Mouse (Mus musculus) ovary, adult 2 months (tissue): ENCODE measurements around the gene Lrrn4cl. TPM values are rescaled to one million over a fixed set of nuclear protein-coding genes. Genes with fewer than 3 reads are reported as not detected.

Experiments used
- polyA plus RNA-seq: library from polyadenylated mRNA; depleted of rRNA; stranded (reverse); fragments of >200 nt; gene quantifications from 2 replicates; pipeline ENCODE4 v1.2.3, GENCODE M21; 2012; rRNA removed

Gene Lrrn4cl
- polyA plus RNA-seq, 1 experiment, result 4.4 TPM

Other genes with a start within 250 kb of the Lrrn4cl start
- not detected in 2 replicates for gene Slc22a6, start 232.7 kb upstream of the Lrrn4cl start, polyA plus RNA-seq
- gene Chrm1, start 187.0 kb upstream of the Lrrn4cl start, polyA plus RNA-seq, result 0.27 and 0.39 TPM in 2 replicates
- 264 and 289 TPM in 2 replicates for gene Slc3a2, start 127.4 kb upstream of the Lrrn4cl start, polyA plus RNA-seq
- 39.6 and 45.2 TPM in 2 replicates for gene Wdr74, start 114.9 kb upstream of the Lrrn4cl start, polyA plus RNA-seq
- gene 1700092M07Rik, start 110.0 kb upstream of the Lrrn4cl start, polyA plus RNA-seq, result not detected in 2 replicates
- gene Stx5a, start 109.4 kb upstream of the Lrrn4cl start, polyA plus RNA-seq, result 114 and 132 TPM in 2 replicates
- gene Nxf1, start 93.7 kb upstream of the Lrrn4cl start, polyA plus RNA-seq, result 61.6 and 71.3 TPM in 2 replicates
- gene Tmem223, start 79.8 kb upstream of the Lrrn4cl start, polyA plus RNA-seq, result 276 and 327 TPM in 2 replicates
- 127 and 136 TPM in 2 replicates for gene Tmem179b, start 76.3 kb upstream of the Lrrn4cl start, polyA plus RNA-seq
- 26.9 and 28.3 TPM in 2 replicates for gene Taf6l, start 64.4 kb upstream of the Lrrn4cl start, polyA plus RNA-seq
- gene Polr2g, start 52.2 kb upstream of the Lrrn4cl start, polyA plus RNA-seq, result 24.6 and 45.5 TPM in 2 replicates
- gene Zbtb3, start 48.2 kb upstream of the Lrrn4cl start, polyA plus RNA-seq, result 3.0 and 3.2 TPM in 2 replicates
- 12.5 and 19.6 TPM in 2 replicates for gene Ttc9c, start 31.4 kb upstream of the Lrrn4cl start, polyA plus RNA-seq
- gene Hnrnpul2, start 30.8 kb upstream of the Lrrn4cl start, polyA plus RNA-seq, result 16.0 and 24.5 TPM in 2 replicates
- 0.68 TPM in 1 of 2 replicates, not detected in the other for gene AC129217.1, start 21.0 kb upstream of the Lrrn4cl start, polyA plus RNA-seq
- 183 and 186 TPM in 2 replicates for gene Bscl2, start 13.3 kb upstream of the Lrrn4cl start, polyA plus RNA-seq
- 1.5 and 1.9 TPM in 2 replicates for gene Gng3, start 11.6 kb upstream of the Lrrn4cl start, polyA plus RNA-seq
- gene Ubxn1, start 20.7 kb downstream of the Lrrn4cl start, polyA plus RNA-seq, result 115 and 129 TPM in 2 replicates
- 22.7 and 33.5 TPM in 2 replicates for gene Uqcc3, start 30.2 kb downstream of the Lrrn4cl start, polyA plus RNA-seq
- gene Lbhd1, start 33.0 kb downstream of the Lrrn4cl start, polyA plus RNA-seq, result 0.85 and 1.2 TPM in 2 replicates
- gene Gm49403, start 33.2 kb downstream of the Lrrn4cl start, polyA plus RNA-seq, result not detected in 2 replicates
- 19.1 and 24.3 TPM in 2 replicates for gene 1810009A15Rik, start 38.1 kb downstream of the Lrrn4cl start, polyA plus RNA-seq
- not detected in 2 replicates for gene Gm49416, start 38.2 kb downstream of the Lrrn4cl start, polyA plus RNA-seq
- 37.5 and 40.2 TPM in 2 replicates for gene Ints5, start 42.2 kb downstream of the Lrrn4cl start, polyA plus RNA-seq
- 135 and 159 TPM in 2 replicates for gene Ganab, start 47.3 kb downstream of the Lrrn4cl start, polyA plus RNA-seq
- gene B3gat3, start 69.6 kb downstream of the Lrrn4cl start, polyA plus RNA-seq, result 118 and 124 TPM in 2 replicates
- 23.4 and 23.7 TPM in 2 replicates for gene Rom1, start 78.6 kb downstream of the Lrrn4cl start, polyA plus RNA-seq
- gene Eml3, start 78.8 kb downstream of the Lrrn4cl start, polyA plus RNA-seq, result 73.5 and 83.4 TPM in 2 replicates
- gene Mta2, start 91.1 kb downstream of the Lrrn4cl start, polyA plus RNA-seq, result 21.7 and 22.8 TPM in 2 replicates
- gene Tut1, start 103.1 kb downstream of the Lrrn4cl start, polyA plus RNA-seq, result 24.1 and 25.9 TPM in 2 replicates
- gene Eef1g, start 116.3 kb downstream of the Lrrn4cl start, polyA plus RNA-seq, result 306 and 361 TPM in 2 replicates
- 16.0 and 16.5 TPM in 2 replicates for gene Ahnak, start 138.5 kb downstream of the Lrrn4cl start, polyA plus RNA-seq
- 5.3 TPM in 1 of 2 replicates, not detected in the other for gene Scgb1a1, start 237.2 kb downstream of the Lrrn4cl start, polyA plus RNA-seq